Mouse (Mus musculus) forebrain, embryonic 11.5 days (tissue): ENCODE results near the gene Gm17087. TPM values are rescaled to one million over a fixed set of nuclear protein-coding genes. Genes with fewer than 3 reads are reported as not detected.

Source experiments
- ATAC-seq: fragments of 200-750 bp; cut with Nextera tagmentation; replicated peaks from 2 replicates; pipeline ENCODE4 v1.8.0; 2017; ENCODE audit warnings: moderate TSS enrichment; ENCODE audit not compliant: low FRiP score
- DNase-seq: peaks from one replicate; pipeline ENCODE4 v3.0.0-alpha.2; 2017; ENCODE audit warnings: low spot score
- H3K27ac ChIP-seq: fragments of 300-500 bp; sonication (generic); 2 replicates; pipeline ENCODE4 v1.5.1; 2014; ENCODE audit warnings: low read depth, low read length
- H3K27me3 ChIP-seq: fragments of 300-500 bp; sonication (generic); 2 replicates; pipeline ENCODE4 v1.6.1; 2014; ENCODE audit warnings: mild to moderate bottlenecking, low read length, mixed read lengths; ENCODE audit not compliant: control insufficient read depth, insufficient read depth
- H3K36me3 ChIP-seq: fragments of 300-500 bp; sonication (generic); 2 replicates; pipeline ENCODE4 v1.6.1; 2014; ENCODE audit warnings: mild to moderate bottlenecking, low read length, moderate library complexity, mixed read lengths; ENCODE audit not compliant: control insufficient read depth, insufficient read depth
- H3K4me1 ChIP-seq: fragments of 300-500 bp; sonication (generic); replicated peaks from 2 replicates; pipeline ENCODE4 v1.6.1; 2014; ENCODE audit warnings: low read length, mixed read lengths; ENCODE audit not compliant: control insufficient read depth, insufficient read depth
- H3K4me2 ChIP-seq: fragments of 300-500 bp; sonication (generic); 2 replicates; pipeline ENCODE4 v1.6.1; 2014; ENCODE audit warnings: low read depth, mild to moderate bottlenecking, low read length, moderate library complexity, mixed read lengths; ENCODE audit not compliant: severe bottlenecking
- H3K4me3 ChIP-seq: fragments of 300-500 bp; sonication (generic); 2 replicates; pipeline ENCODE4 v1.5.1; 2014; ENCODE audit warnings: low read depth, low read length
- H3K9ac ChIP-seq: fragments of 300-500 bp; sonication (generic); 2 replicates; pipeline ENCODE4 v1.6.1; 2014; ENCODE audit warnings: low read length
- H3K9me3 ChIP-seq: fragments of 300-500 bp; sonication (generic); 2 replicates; pipeline ENCODE4 v1.6.1; 2016; ENCODE audit warnings: low read length, mixed read lengths; ENCODE audit not compliant: control insufficient read depth
- WGBS: fragments of 180-500 bp; shearing (Covaris S2); extraction: QIAGEN DNeasy Blood & Tissue Kit; methylation state at CpG from one replicate; pipeline ENCODE4 v1.1.7; 2014; 5-methylcytosine and 5-hydroxymethylcytosine counted together
- polyA plus RNA-seq: library from polyadenylated mRNA; unstranded; fragments of >200 nt; fragmentation: Nextera tagmentation; extraction: Ambion mirVana; gene quantifications from 2 replicates; pipeline ENCODE4 v1.2.1, GENCODE M21; 2014

The Gm17087 gene
- polyA plus RNA-seq, 1 experiment from 2014 or later, result not detected

GRCm38 (mm10) chr17:8533828-8534227, 32.9 kb downstream of the Gm17087 start:
- Histone ChIP-seq H3K9ac (no peak overlapping the region), H3K4me2 (no peak overlapping the region), H3K4me1 (no peaks in the 10 kb centered on the region), H3K4me3 (no peak overlapping the region), H3K27me3 (no peaks in the 10 kb centered on the region), H3K9me3 (no peaks in the 10 kb centered on the region), H3K27ac (no peak overlapping the region), H3K36me3 (no peaks in the 10 kb centered on the region)
- 49% methylated on average over 3 of the region's 3 CpGs for WGBS
- no peak for ATAC-seq
- no peak for DNase-seq

DNA sequence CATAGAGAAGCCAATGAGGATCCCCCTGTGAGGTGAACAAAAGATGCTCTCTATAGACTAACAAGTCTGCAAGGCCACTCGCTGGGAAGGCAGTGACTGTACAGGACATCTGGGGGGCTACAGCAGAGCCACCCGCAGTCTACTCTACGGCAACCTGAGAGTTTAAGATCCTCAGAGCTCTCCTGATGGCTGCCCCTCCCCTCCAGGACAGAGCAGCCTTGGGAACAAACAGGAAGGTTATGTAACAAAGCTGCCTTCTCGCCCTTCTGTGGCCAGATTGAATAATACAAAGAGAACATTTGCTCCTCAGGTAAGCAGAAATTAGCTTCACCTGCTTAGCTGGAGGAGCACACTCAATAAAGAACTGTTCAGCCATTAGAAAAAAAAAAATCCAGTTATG, 34.1 kb downstream of the Gm17087 start:
- Histone ChIP-seq H3K9ac (no peak overlapping the region), H3K9me3 (no peaks in the 10 kb centered on the region), H3K4me1 (no peaks in the 10 kb centered on the region), H3K27ac (no peak overlapping the region), H3K36me3 (no peaks in the 10 kb centered on the region), H3K4me2 (no peak overlapping the region), H3K27me3 (no peaks in the 10 kb centered on the region), H3K4me3 (no peak overlapping the region)
- no peak for ATAC-seq
- no peak for DNase-seq
- WGBS, result 63% methylated on average over 4 of the region's 4 CpGs

- H3K9ac ChIP-seq, result no peak overlapping the region
- 76% methylated on average over 3 of the region's 3 CpGs for WGBS
- DNase-seq, result no peak
These were observed 38.1 kb downstream of the Gm17087 start for GRCm38 (mm10) chr17:8528641-8529040.

DNA sequence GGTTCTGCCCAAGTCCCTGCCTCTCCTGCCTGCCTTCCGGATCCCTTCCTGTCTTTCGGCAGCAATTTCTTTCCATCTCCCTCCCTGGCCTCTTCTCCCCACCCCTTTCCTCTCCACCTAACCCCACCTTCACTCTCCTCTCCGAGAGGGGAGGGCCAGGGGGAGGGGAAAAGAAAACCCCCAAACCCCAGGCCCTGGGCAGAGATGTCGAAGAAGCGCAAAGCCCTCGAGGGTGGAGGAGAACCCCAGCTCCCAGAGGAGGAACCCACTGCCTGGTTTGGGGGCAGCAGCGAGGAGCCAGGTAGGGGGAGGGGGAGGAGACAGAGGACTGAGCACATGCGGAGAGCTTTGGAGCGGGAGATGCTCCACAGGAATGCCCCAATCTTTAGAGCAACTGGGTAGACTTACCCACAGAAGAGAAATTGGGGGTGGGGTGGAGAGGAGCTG, 39.9 kb downstream of the Gm17087 start:
- 19% methylated on average over 8 of the region's 9 CpGs for WGBS

More at GRCm38 (mm10) chr17:8528641-8529040, 38.1 kb downstream of the Gm17087 start:
- H3K4me1 ChIP-seq, result peaks cover 10% of the 10 kb centered on the region; the same call in 1 of the 2 replicates
- no peak overlapping the region for H3K4me3 ChIP-seq
- no peak overlapping the region for H3K27ac ChIP-seq
- no peak for ATAC-seq
- no peak overlapping the region for H3K4me2 ChIP-seq
- H3K27me3 ChIP-seq, result peaks cover 23% of the 10 kb centered on the region
- no peaks in the 10 kb centered on the region for H3K36me3 ChIP-seq
- H3K9me3 ChIP-seq, result no peaks in the 10 kb centered on the region

DNA sequence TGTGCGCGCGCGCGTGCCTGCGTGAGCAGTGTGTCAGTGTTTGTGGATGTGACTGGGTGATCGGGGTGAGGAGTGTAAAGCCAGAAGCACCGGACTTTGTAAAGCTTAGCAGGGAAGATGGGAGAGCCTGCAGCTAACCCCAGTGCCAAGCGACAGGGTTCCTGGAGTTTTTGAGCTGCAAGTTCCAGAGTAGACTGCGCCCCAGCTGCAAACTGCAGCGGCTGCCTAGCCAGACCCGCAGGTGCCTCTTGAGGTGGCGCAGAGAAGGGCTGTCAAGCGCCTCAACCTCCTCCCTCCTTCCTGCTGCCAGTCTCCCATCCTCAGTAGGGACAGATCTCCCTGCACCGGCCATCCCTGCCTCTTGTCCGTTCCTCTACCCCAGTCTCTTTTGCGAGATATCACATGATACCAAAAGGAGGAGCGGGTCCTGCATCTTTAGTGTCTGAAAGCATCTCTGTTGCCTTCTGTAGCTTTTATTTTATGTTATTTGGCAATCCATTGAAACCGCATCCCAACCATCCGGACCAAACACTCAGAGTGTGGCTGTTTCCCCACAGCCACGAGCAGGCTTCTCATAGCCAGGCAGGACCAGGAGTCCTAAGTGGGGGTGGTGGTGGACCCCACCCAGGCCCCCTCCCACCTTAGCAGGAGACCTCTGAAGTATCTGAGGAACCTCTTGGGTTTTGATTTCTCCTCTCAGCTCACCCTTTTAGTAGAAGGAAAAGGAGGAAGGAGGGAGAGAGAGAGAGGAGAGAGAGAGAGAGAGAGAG, 40.6 kb downstream of the Gm17087 start:
- Histone ChIP-seq H3K9ac (no peak overlapping the region), H3K4me3 (peak overlapping the region; percentile 53), H3K27me3 (peaks cover 23% of the 10 kb centered on the region), H3K27ac (no peak overlapping the region), H3K4me2 (peak overlapping the region; percentile 87), H3K36me3 (no peaks in the 10 kb centered on the region), H3K4me1 (peaks cover 10% of the 10 kb centered on the region; the same call in 1 of the 2 replicates), H3K9me3 (no peaks in the 10 kb centered on the region)
- ATAC-seq (no peak), DNase-seq (peak; percentile 53)
- WGBS, result 4% methylated on average over 21 of the region's 21 CpGs

More for the DNA sequence above, 39.9 kb downstream of the Gm17087 start:
- no peak overlapping the region for H3K9ac ChIP-seq
- ATAC-seq (no peak), DNase-seq (no peak)
- H3K27me3 ChIP-seq, result peaks cover 23% of the 10 kb centered on the region
- H3K36me3 ChIP-seq, result no peaks in the 10 kb centered on the region
- no peak overlapping the region for H3K4me3 ChIP-seq
- H3K9me3 ChIP-seq, result no peaks in the 10 kb centered on the region
- H3K4me2 ChIP-seq, result no peak overlapping the region
- H3K4me1 ChIP-seq, result peaks cover 10% of the 10 kb centered on the region; the same call in 1 of the 2 replicates
- no peak overlapping the region for H3K27ac ChIP-seq

DNA sequence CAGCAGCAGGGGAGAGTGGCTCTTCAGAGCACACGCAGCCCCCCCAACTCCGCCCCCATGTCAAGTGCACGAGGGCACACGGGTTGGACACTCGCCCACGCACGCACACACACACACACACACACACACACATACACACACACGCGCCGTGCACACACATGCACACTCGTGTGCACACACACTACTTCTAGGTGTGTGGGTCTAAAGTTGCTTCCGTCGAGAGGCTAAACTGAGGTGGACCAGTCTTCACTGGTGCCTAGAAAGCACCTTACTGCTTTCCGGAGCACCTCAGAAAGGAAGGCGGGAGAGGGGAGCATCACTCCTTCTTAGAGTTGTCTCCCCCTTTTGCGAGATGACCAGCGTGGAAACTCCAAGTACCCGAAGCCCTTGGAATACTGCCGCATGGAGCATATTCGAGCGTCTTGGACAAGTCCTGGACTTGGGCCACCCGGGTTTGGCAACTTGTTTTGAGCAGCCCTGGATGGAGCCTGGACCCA, 41.5 kb downstream of the Gm17087 start, which contains the start of gene Pde10a:
Pde10a (plus strand) TSS at position 148 of the 497 bp plus-strand sequence.
- H3K4me2 ChIP-seq, result peak within 1 kb of the TSS; percentile 87
- H3K27ac ChIP-seq, result no peak within 1 kb of the TSS
- H3K4me1 ChIP-seq, result peaks cover 10% of the 10 kb centered on the region; the same call in 1 of the 2 replicates
- no peaks in the 10 kb centered on the region for H3K9me3 ChIP-seq
- H3K4me3 ChIP-seq, result peak within 1 kb of the TSS; percentile 53
- under 1% methylated on average over 22 of the region's 22 CpGs for WGBS
- H3K36me3 ChIP-seq, result no peaks in the 10 kb centered on the region
- H3K27me3 ChIP-seq, result peaks cover 23% of the 10 kb centered on the region
- ATAC-seq, result peak; percentile 56
- peak within 1 kb of the TSS; percentile 64 for H3K9ac ChIP-seq
- DNase-seq, result peak; percentile 61

- Histone ChIP-seq H3K9me3 (no peaks in the 10 kb centered on the region), H3K27ac (no peak overlapping the region), H3K9ac (peak overlapping the region; percentile 64), H3K4me3 (peak overlapping the region; percentile 53), H3K4me1 (peaks cover 10% of the 10 kb centered on the region; the same call in 1 of the 2 replicates), H3K4me2 (peak overlapping the region; percentile 87), H3K36me3 (no peaks in the 10 kb centered on the region), H3K27me3 (peaks cover 23% of the 10 kb centered on the region)
- WGBS, result 2% methylated on average over 35 of the region's 45 CpGs
- peak; percentile 83 for ATAC-seq
- DNase-seq, result peak; percentile 86
These were observed 42.2 kb downstream of the Gm17087 start for GRCm38 (mm10) chr17:8524387-8525165.

GRCm38 (mm10) chr17:8523986-8524385, 42.8 kb downstream of the Gm17087 start:
- H3K27me3 ChIP-seq, result peaks cover 23% of the 10 kb centered on the region
- H3K9ac ChIP-seq, result peak overlapping the region; percentile 64
- no peaks in the 10 kb centered on the region for H3K36me3 ChIP-seq
- no peaks in the 10 kb centered on the region for H3K9me3 ChIP-seq
- ATAC-seq (peak; percentile 20; the same call in 1 of the 2 replicates), DNase-seq (no peak)
- peak overlapping the region; percentile 53 for H3K4me3 ChIP-seq
- no peak overlapping the region for H3K27ac ChIP-seq
- 17% methylated on average over 3 of the region's 3 CpGs for WGBS
- peaks cover 10% of the 10 kb centered on the region; the same call in 1 of the 2 replicates for H3K4me1 ChIP-seq
- H3K4me2 ChIP-seq, result peak overlapping the region; percentile 87; the same call in 1 of the 2 replicates
